Mouse (Mus musculus): ENCODE results near the gene Pip5kl1.

Gene Pip5kl1

GRCm38 (mm10) chr2:32610610-32611229 lies 36.1 kb downstream of the Pip5kl1 start:
- DNase-seq (ENCODE audit: low read depth, low spot score), result no peak

- DNase-seq (ENCODE audit: low read depth, low spot score), result no peak
Measured at GRCm38 (mm10) chr2:32612274-32612673, 37.7 kb downstream of the Pip5kl1 start.

GRCm38 (mm10) chr2:32617109-32617508 lies 42.5 kb downstream of the Pip5kl1 start:
- DNase-seq (ENCODE audit: low read depth, low spot score), result no peak

DNA sequence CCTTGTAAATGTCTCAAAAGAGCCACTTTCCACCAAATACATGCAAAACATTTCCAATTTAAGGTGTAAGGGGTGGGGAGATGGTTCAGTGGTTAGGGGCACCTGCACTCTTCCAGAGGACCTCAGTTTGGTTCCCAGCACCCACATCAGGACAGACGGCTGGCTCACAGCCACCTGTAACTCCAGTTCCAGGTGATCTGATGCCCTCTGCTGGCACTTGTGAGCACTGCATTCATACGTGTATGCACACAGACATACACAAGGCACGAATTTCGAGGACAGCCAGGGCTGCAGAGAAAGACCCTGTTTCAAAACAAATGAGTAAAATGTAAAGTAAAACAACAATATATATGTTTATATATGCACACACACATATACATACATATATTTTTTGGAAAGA lies 43.0 kb downstream of the Pip5kl1 start:
- no peak for DNase-seq (ENCODE audit: low read depth, low spot score)

DNA sequence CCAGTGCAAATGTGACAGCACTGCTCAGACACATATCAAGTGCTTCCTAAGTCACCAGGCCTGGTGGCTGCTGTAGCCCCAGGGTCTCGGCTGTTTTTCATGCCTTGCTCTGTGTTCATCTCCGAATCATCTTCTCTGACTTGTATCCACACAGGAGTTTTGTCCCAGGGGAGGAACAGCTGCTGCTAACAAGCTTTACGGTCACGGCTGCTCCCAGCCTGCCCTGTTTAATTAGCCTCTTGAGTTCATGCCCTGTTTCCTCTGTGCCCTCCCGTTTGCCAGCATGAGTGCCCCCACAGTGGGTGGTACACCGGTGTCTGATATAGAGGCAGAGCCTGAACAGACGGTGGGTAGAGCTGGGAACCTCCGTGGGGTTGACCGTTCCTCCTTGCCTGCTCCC lies 43.5 kb downstream of the Pip5kl1 start:
- no peak for DNase-seq (ENCODE audit: low read depth, low spot score)

GRCm38 (mm10) chr2:32620682-32621516 lies 46.3 kb downstream of the Pip5kl1 start:
- no peak for DNase-seq (ENCODE audit: low read depth, low spot score)

GRCm38 (mm10) chr2:32621517-32621859 lies 46.9 kb downstream of the Pip5kl1 start, which contains the start of gene Ak1:
Gene Ak1 (plus strand): TSS chr2:32621758.
- no peak for DNase-seq (ENCODE audit: low read depth, low spot score)

DNA sequence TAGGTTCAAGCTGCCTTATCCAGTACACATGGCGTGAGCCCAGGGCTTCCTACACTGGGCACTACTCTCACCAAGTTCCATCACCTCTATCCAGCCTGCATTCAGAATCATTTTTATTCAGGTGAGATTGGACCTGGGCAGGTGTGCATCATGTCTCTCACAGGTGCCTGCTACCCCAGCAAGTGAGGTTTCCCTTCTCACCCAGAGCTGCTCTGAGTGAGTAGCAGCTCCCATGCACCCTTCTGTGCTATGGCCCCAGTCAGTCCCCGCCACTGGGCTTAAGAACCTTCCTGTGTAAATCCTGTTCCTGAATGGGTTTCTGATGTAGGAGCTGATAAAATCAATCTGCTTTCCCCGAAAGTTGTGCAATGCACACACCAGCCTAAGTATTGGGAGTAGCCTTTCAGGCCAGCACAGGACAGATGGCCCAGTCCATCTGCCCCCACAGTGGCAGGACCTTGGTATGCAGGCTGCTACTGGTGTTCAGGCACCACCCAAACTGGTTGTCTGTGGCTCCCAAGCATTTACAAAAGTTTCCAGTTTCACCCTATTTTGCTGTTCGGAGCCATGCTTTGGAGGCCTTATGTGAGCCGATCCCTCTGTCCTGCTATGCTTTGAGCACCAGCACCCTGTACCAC lies 49.6 kb downstream of the Pip5kl1 start:
- no peak for DNase-seq (ENCODE audit: low read depth, low spot score)

DNA sequence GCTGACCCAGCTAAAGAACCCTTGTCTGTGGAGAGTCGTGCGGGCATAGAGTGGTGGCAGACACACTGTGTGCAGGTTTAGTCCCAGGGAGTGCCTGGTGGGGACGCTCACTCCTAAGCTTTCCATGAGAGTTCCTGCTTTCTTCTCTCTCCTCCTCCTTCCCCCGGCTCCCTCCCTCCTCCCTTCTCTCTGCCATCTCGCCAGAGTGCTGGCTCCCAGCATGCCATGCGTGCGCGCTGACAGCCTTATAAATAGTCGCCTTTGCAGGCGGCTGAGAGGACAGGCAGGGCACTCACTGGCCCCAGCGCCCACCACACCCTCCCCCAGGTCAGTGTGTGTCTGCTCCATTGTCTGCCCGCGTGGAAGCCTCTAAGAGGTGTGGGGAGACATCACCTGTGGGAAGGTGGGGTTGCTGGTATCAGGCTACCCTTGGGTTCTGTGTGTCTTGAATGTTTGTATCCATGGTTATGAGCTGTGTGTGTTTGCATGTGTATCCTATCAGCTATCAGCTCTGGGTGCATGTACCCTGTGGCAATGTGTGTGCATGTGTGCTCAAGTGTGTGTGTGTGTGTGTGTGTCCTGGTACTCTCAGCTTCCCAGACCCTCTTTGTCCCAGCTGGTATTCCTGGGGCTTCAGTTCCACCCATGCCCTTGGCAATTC lies 50.7 kb downstream of the Pip5kl1 start:
- peak; percentile 60 for DNase-seq (ENCODE audit: low read depth, low spot score)

GRCm38 (mm10) chr2:32625873-32626694 lies 51.5 kb downstream of the Pip5kl1 start:
- DNase-seq (ENCODE audit: low read depth, low spot score), result no peak

GRCm38 (mm10) chr2:32627266-32628043 lies 52.9 kb downstream of the Pip5kl1 start:
- DNase-seq (ENCODE audit: low read depth, low spot score), result no peak

GRCm38 (mm10) chr2:32628044-32628550 lies 53.5 kb downstream of the Pip5kl1 start:
- no peak for DNase-seq (ENCODE audit: low read depth, low spot score)

- no peak for DNase-seq (ENCODE audit: low read depth, low spot score)
Measured at GRCm38 (mm10) chr2:32628729-32629128, 54.1 kb downstream of the Pip5kl1 start.

- DNase-seq (ENCODE audit: low read depth, low spot score), result no peak
Measured at GRCm38 (mm10) chr2:32629276-32629976, 54.8 kb downstream of the Pip5kl1 start.

- DNase-seq (ENCODE audit: low read depth, low spot score), result no peak
Measured at GRCm38 (mm10) chr2:32630036-32630435, 55.4 kb downstream of the Pip5kl1 start.

GRCm38 (mm10) chr2:32631046-32631445 lies 56.4 kb downstream of the Pip5kl1 start:
- DNase-seq (ENCODE audit: low read depth, low spot score), result no peak

DNA sequence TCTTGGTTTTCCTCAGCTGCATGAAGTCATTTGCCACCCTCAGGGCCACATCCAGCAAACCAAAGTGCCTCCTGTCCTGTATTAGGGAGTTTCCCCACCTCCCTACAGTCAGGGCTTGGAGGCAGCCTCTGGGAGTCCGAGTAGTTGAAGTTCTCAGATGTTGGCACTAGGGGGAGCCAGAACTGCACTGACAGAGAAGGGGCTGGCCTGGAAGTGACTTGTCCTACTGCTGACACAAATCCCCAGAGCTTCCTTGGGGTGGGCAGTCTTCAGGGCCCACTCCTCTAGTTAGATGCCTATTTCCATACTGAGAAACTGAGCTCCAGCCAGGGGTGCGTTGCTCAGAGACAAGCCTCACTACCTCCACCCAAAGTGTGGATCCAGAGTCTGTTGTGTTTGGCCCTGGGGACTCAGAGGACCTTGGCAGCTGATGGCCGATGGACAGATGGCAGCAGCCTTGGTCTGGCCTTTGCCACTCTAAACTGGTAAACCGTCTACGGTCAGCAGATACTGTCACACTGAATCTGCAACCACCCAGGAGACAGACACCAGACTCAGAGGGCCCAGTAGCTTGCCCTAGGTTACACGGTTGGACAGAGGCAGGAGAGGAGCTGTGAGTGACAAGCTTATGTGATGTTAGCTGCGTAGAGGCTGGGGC lies 57.3 kb downstream of the Pip5kl1 start:
- DNase-seq (ENCODE audit: low read depth, low spot score), result no peak
